In the genomic region with DNA sequence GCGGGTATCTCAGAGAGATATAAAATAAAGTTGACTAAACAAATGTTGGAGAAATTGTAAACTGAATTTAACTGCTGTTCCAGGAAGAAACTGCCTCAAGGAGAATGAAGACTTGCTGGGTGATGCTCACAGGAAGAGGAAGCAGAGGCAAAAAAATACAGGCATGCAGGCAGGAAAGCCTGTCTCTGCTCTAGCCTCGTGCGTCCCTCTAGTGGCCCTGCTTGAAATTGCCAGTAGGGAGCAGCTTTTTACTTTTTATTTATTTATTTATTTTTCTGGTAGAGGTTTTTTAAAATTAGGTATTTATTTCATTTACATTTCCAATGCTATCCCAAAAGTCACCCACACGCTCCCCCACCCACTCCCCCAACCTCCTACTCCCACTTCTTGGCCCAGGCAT, we compare ENCODE assay signal across 9 mouse cellular contexts.
DNase-seq lines count a peak whose midpoint lies in the region; ATAC-seq and TF ChIP-seq lines count a peak whose summit lies in the region.
"Had no signal": no experiment of that assay in that cellular context is flagged by ENCODE, and none has a peak within 500 bp of the region (broad histone marks: within the 10 kb centered on the region; RNA-seq: fewer than 3 reads in every experiment).

No protein-coding gene starts in this region.

- whole genome bisulfite sequencing in lung, adult 2 months = 37% methylated on average over 4 of the region's 4 CpGs
- 40% methylated on average over 4 of the region's 4 CpGs for WGBS in hindbrain, embryonic 14.5 days
- WGBS in limb, embryonic 10.5 days = 45% methylated on average over 4 of the region's 4 CpGs

- TF ChIP-seq POLR2A in lung, adult 2 months (IDR thresholded peaks at IDR 0.05; ENCODE audit: borderline replicate concordance, extremely low read depth, low read depth, low read length) = no peak
- TF ChIP-seq POLR2A in cortical plate, adult 2 months (IDR thresholded peaks at IDR 0.05; ENCODE audit: extremely low read depth, insufficient read depth, low read length) = no peak

- no peak for ATAC-seq in hindbrain, embryonic 14.5 days (ENCODE audit: low FRiP score)

- no peaks in the 10 kb centered on the region for H3K36me3 ChIP-seq in hindbrain, embryonic 14.5 days (replicated peaks; ENCODE audit: control insufficient read depth, insufficient read depth)
- no peaks in the 10 kb centered on the region for H3K36me3 ChIP-seq in limb, embryonic 10.5 days
- H3K36me3 ChIP-seq: neural tube, embryonic 12.5 days had no signal

- H3K4me3 ChIP-seq in lung, adult 2 months (replicated peaks; ENCODE audit: extremely low read depth, low read depth, low read length) = no peak overlapping the region
- H3K4me3 ChIP-seq in cortical plate, adult 2 months (ENCODE audit: insufficient read depth, low read length) = no peak overlapping the region
- no peak overlapping the region for H3K4me3 ChIP-seq in hindbrain, embryonic 14.5 days (replicated peaks; ENCODE audit: low read length)
- no peak overlapping the region for H3K4me3 ChIP-seq in limb, embryonic 10.5 days
- H3K4me3 ChIP-seq: neural tube, embryonic 12.5 days had no signal

- no peaks in the 10 kb centered on the region for H3K4me1 ChIP-seq in lung, adult 2 months (ENCODE audit: control insufficient read depth, insufficient read depth, low read length)
- no peaks in the 10 kb centered on the region for H3K4me1 ChIP-seq in cortical plate, adult 2 months (ENCODE audit: control insufficient read depth, insufficient read depth, low read length)
- no peaks in the 10 kb centered on the region for H3K4me1 ChIP-seq in hindbrain, embryonic 14.5 days (replicated peaks; ENCODE audit: control insufficient read depth, insufficient read depth, low read length)
- H3K4me1 ChIP-seq in limb, embryonic 10.5 days = no peaks in the 10 kb centered on the region
- H3K4me1 ChIP-seq: neural tube, embryonic 12.5 days had no signal

- H3K27me3 ChIP-seq in hindbrain, embryonic 14.5 days (ENCODE audit: control insufficient read depth, insufficient read depth, low read length) = no peaks in the 10 kb centered on the region
- H3K27me3 ChIP-seq in limb, embryonic 10.5 days (ENCODE audit: low read depth, poor library complexity, severe bottlenecking) = no peaks in the 10 kb centered on the region
- H3K27me3 ChIP-seq: neural tube, embryonic 12.5 days had no signal

- no peak overlapping the region for H3K9ac ChIP-seq in hindbrain, embryonic 14.5 days
- H3K9ac ChIP-seq: neural tube, embryonic 12.5 days had no signal

- H3K27ac ChIP-seq in cortical plate, adult 2 months (ENCODE audit: insufficient read depth, low read length) = no peak overlapping the region
- no peak overlapping the region for H3K27ac ChIP-seq in hindbrain, embryonic 14.5 days
- H3K27ac ChIP-seq in limb, embryonic 10.5 days = no peak overlapping the region
- H3K27ac ChIP-seq: neural tube, embryonic 12.5 days had no signal

- no peak overlapping the region for H3K4me2 ChIP-seq in hindbrain, embryonic 14.5 days (replicated peaks)
- H3K4me2 ChIP-seq: neural tube, embryonic 12.5 days had no signal

- no peaks in the 10 kb centered on the region for H3K9me3 ChIP-seq in hindbrain, embryonic 14.5 days (ENCODE audit: control insufficient read depth, low read length)
- no peaks in the 10 kb centered on the region for H3K9me3 ChIP-seq in limb, embryonic 10.5 days (replicated peaks)
- H3K9me3 ChIP-seq: neural tube, embryonic 12.5 days had no signal

- DNase-seq in lung, adult 2 months = no peak
- DNase-seq in lung, postnatal 36 days = no peak
- peak; percentile 24 for DNase-seq in adrenal gland, adult 2 months
- peak; percentile 81 for DNase-seq in hindbrain, embryonic 14.5 days (ENCODE audit: low spot score)
- DNase-seq in limb, embryonic 10.5 days (ENCODE audit: low spot score) = peak; percentile 47
- peak; percentile 63 for DNase-seq in right cerebral cortex, postnatal 25 days
- no peak for DNase-seq in heart, adult 11 months

- peak; percentile 21; the same call in 1 of the 2 replicates for TF ChIP-seq CTCF in lung, adult 2 months (IDR thresholded peaks at IDR 0.05; ENCODE audit: insufficient read depth, low read length)
- peak; percentile 80 for TF ChIP-seq CTCF in cortical plate, adult 2 months (IDR thresholded peaks at IDR 0.05; ENCODE audit: extremely low read depth, insufficient read depth, low read length)

Comparison
In these comparisons a context has a peak if more than half of its experiments do, and no peak if none do; other contexts are left out.
1. DNase-seq: peak in adrenal gland, adult 2 months (single experiment), hindbrain, embryonic 14.5 days (single experiment), limb, embryonic 10.5 days (single experiment) and right cerebral cortex, postnatal 25 days (single experiment); none in lung, adult 2 months (single experiment), lung, postnatal 36 days (single experiment) and heart, adult 11 months (single experiment).